Mouse (Mus musculus) small intestine, adult 2 months (tissue): ENCODE data around the gene 6430531B16Rik.

Source experiments
- CTCF ChIP-seq: fragments of 200-500 bp; IDR thresholded peaks from 2 replicates; pipeline ENCODE4 v1.5.1; 2012; ENCODE audit warnings: low read depth, mild to moderate bottlenecking, control low read depth, inconsistent platforms, low read length, moderate library complexity, mixed read lengths; ENCODE audit not compliant: insufficient replicate concordance, insufficient read length; ENCODE audit errors: extremely low read depth
- POLR2A ChIP-seq: fragments of 200-500 bp; IDR thresholded peaks from 2 replicates; pipeline ENCODE4 v1.6.1; 2012; ENCODE audit warnings: low read depth, mild to moderate bottlenecking, control low read depth, inconsistent platforms, low read length, moderate library complexity

DNA sequence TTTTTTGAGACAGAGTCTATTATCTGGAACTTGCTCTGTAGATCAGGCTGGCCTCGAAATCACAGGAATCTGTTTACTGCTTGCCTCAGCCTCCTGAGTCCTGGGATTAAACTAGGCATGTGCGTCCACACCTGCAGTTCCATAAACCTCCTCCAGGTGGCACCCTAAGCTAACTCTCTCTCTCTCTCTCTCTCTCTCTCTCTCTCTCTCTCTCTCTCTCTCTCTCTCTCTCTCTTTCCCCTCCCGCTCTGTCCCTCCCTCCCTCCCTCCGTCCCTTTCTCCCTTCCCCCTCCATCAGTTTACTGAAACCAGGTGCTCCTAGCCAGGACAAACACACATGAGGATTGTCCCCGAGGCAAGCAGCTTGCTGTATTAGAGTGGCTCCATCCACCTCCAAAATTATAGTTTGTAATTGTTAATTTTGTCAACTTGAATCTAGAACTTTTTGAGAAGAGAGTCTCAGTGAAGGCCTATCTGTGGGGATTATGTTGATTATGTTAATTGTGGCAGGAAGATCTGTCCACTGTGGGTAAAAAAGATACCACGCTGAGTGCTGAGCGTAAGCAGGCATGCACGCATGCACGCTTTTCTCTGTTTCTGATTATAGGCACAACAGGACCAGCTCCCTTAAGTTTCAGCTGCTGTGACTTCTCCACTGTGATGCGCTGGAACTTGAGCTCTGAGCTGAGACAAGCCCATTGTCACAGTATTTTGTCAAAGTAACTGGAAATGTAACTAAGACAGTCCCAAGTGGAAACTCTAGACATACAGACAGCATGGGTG lies 9.0 kb downstream of the 6430531B16Rik start:
- TF ChIP-seq CTCF, result peak; percentile 74; the same call in 1 of the 2 replicates
- no peak for TF ChIP-seq POLR2A
